Mouse (Mus musculus) cerebellum, adult 2 months (tissue): ENCODE measurements around the gene Bbx.

Source experiments
- CTCF ChIP-seq: fragments of 200-500 bp; IDR thresholded peaks from 2 replicates; pipeline ENCODE4 v1.5.1; 2011; ENCODE audit warnings: low read depth, mild to moderate bottlenecking, control low read depth, low read length, moderate library complexity, borderline replicate concordance; ENCODE audit not compliant: insufficient read depth
- POLR2A ChIP-seq: fragments of 200-500 bp; IDR thresholded peaks from 2 replicates; pipeline ENCODE4 v1.6.1; 2011; ENCODE audit warnings: low read length, control low read depth, borderline replicate concordance; ENCODE audit not compliant: insufficient read depth

DNA sequence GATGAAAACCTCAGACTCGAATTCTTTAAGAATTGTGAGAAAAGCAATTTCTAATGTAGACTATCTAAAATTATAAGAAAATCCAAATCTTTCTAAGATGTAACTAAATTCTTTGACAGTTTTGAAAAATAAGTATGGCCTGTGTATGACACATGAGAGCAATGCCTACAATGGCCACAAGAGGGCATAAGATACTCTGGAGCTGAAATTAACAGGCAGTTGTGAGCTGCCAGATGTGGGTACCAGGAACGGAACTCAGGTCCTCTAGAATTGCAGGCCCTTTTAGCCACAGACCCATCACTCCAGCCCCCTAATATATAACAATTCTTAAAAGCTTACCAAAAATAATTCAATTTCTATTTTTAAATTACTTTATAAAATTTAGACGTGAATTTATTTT, 57.6 kb downstream of the Bbx start:
- TF ChIP-seq POLR2A (no peak), CTCF (peak; percentile 29; the same call in 1 of the 2 replicates)
